Mouse (Mus musculus) MEL (cell line): Measurements from ENCODE around the gene Tspan17.

Experiments used
- CTCF ChIP-seq, 3 experiments: IDR thresholded peaks in 2 of 3; conservative IDR thresholded peaks in 1 of 3; 2 replicates each; pipeline ENCODE4 v1.5.1; 2011 to 2012; ENCODE audit warnings: low read length in 3 of 3, low read depth in 2 of 3, mild to moderate bottlenecking in 2 of 3, improper control_type of control experiment in 1 of 3, inconsistent platforms in 1 of 3, mixed read lengths in 1 of 3, moderate library complexity in 1 of 3; ENCODE audit not compliant: control insufficient read depth in 1 of 3, insufficient read depth in 1 of 3, poor library complexity in 1 of 3, severe bottlenecking in 1 of 3
- EP300 ChIP-seq, 2 experiments: IDR thresholded peaks; 2 replicates each; pipeline ENCODE4 v1.6.1; 2011; ENCODE audit warnings: improper control_type of control experiment in 2 of 2, low read length in 2 of 2, low read depth in 1 of 2, mild to moderate bottlenecking in 1 of 2
- GABPA ChIP-seq: IDR thresholded peaks from 2 replicates; pipeline ENCODE4 v1.6.1; 2012; ENCODE audit warnings: low read depth, mild to moderate bottlenecking, inconsistent platforms, low read length, improper control_type of control experiment, moderate library complexity
- POLR2A ChIP-seq, 2 experiments: IDR thresholded peaks; 2 replicates each; pipeline ENCODE4 v1.6.1; 2011 to 2012; ENCODE audit warnings: low read length in 2 of 2, mild to moderate bottlenecking in 2 of 2, control low read depth in 1 of 2, improper control_type of control experiment in 1 of 2, low read depth in 1 of 2, moderate library complexity in 1 of 2; ENCODE audit not compliant: control insufficient read depth in 1 of 2, insufficient read depth in 1 of 2, poor library complexity in 1 of 2

DNA sequence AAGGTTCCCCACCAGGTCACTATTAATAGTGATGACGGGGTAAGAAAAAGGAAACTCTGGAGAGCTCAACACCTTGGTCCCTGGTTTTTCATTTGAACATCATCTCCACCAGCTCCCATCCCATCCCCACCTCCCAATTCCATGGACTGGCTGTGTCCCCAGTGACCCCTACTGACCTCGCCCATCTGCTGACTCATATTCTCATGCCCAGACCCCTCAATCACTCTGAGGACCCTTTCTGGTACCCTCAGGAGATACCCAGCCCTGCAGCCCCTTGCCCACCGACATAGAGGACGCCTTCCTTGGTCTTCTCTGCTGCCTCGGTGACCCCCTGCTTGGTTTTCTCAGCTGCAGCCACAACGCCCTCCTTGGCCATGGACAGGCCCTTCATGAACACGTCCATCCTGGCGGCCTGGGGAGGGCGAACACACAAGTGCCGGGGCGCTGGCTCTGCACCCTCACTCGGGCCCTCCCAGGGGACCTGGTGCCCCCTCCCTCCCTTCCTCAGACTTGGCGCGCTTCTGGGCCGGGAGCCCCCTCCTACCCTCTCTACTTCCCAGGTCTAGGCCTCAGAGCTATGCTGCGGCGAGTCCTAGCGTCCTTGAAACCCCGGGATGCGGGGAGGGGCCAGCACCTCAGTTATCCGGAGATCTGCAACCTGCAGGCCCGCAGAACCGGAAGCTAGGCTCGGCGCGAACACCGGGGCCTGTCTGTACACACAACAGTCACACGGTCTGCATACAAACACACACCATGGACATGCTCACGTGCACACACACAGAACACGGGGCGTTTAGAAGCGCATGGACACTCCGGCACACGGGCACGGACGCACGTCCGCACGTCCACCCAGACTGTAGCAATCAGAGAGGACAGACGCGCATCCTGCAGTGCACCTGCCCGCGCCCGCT lies 23.6 kb upstream of the Tspan17 start:
- no peak for TF ChIP-seq CTCF (IDR thresholded peaks at IDR 0.05 in 2 of 3, conservative IDR thresholded peaks at IDR 0.05 in 1 of 3; ENCODE audit: control insufficient read depth in 1 of 3, insufficient read depth in 1 of 3, low read depth in 2 of 3, low read length in 3 of 3, poor library complexity in 1 of 3, severe bottlenecking in 1 of 3)
- no peak for TF ChIP-seq GABPA
- TF ChIP-seq POLR2A (IDR thresholded peaks at IDR 0.05; ENCODE audit: control insufficient read depth in 1 of 2, insufficient read depth in 1 of 2, low read depth in 1 of 2, low read length in 2 of 2, poor library complexity in 1 of 2) = no peak
- TF ChIP-seq EP300 (IDR thresholded peaks at IDR 0.05; ENCODE audit: low read depth in 1 of 2, low read length in 2 of 2) = no peak
